Mouse (Mus musculus) heart, embryonic 14.5 days (tissue): ENCODE measurements around the gene Gm10563. TPM values are rescaled to one million over a fixed set of nuclear protein-coding genes. Genes with fewer than 3 reads are reported as not detected.

ENCODE experiments used
- ATAC-seq: fragments of 200-750 bp; cut with Nextera tagmentation; 2 replicates; pipeline ENCODE4 v1.8.0; 2017; ENCODE audit warnings: low read depth, moderate TSS enrichment; ENCODE audit not compliant: insufficient number of reproducible peaks, insufficient read depth, low FRiP score
- H3K27ac ChIP-seq, 2 experiments: fragments of 200-500 bp in 1 of 2; fragments of 300-500 bp in 1 of 2; sonication (generic) in 1 of 2; replicated peaks in 1 of 2; 2 replicates each; pipeline ENCODE4 v1.5.1; 2012 to 2014; ENCODE audit warnings: low read depth in 2 of 2, low read length in 2 of 2, control low read depth in 1 of 2, mild to moderate bottlenecking in 1 of 2, mixed read lengths in 1 of 2; ENCODE audit not compliant: control insufficient read depth in 1 of 2, insufficient read depth in 1 of 2
- H3K27me3 ChIP-seq: fragments of 300-500 bp; sonication (generic); 2 replicates; pipeline ENCODE4 v1.6.1; 2014; ENCODE audit warnings: mild to moderate bottlenecking, low read length, control low read depth; ENCODE audit not compliant: control insufficient read depth, insufficient read depth
- H3K36me3 ChIP-seq: fragments of 300-500 bp; sonication (generic); 2 replicates; pipeline ENCODE4 v1.6.1; 2014; ENCODE audit warnings: mild to moderate bottlenecking, control low read depth, low read length, mixed read lengths; ENCODE audit not compliant: control insufficient read depth, insufficient read depth
- H3K4me1 ChIP-seq, 2 experiments: fragments of 200-500 bp in 1 of 2; fragments of 300-500 bp in 1 of 2; sonication (generic) in 1 of 2; 2 replicates each; pipeline ENCODE4 v1.6.1; 2012 to 2014; ENCODE audit warnings: low read length in 2 of 2, control low read depth in 1 of 2, mixed read lengths in 1 of 2; ENCODE audit not compliant: control insufficient read depth in 2 of 2, insufficient read depth in 2 of 2
- H3K4me2 ChIP-seq: fragments of 300-500 bp; sonication (generic); 2 replicates; pipeline ENCODE4 v1.6.1; 2014; ENCODE audit warnings: mild to moderate bottlenecking, low read length
- H3K4me3 ChIP-seq, 2 experiments: fragments of 200-500 bp in 1 of 2; fragments of 300-500 bp in 1 of 2; sonication (generic) in 1 of 2; 2 replicates each; pipeline ENCODE4 v1.5.1; 2012 to 2014; ENCODE audit warnings: low read length in 2 of 2, mild to moderate bottlenecking in 2 of 2, control low read depth in 1 of 2, low read depth in 1 of 2, moderate library complexity in 1 of 2; ENCODE audit not compliant: control insufficient read depth in 1 of 2, insufficient read depth in 1 of 2
- H3K9ac ChIP-seq: fragments of 300-500 bp; sonication (generic); 2 replicates; pipeline ENCODE4 v1.6.1; 2014; ENCODE audit warnings: mild to moderate bottlenecking, low read length
- H3K9me3 ChIP-seq: fragments of 300-500 bp; sonication (generic); 2 replicates; pipeline ENCODE4 v1.6.1; 2016; ENCODE audit warnings: low read length, control low read depth; ENCODE audit not compliant: control insufficient read depth
- WGBS: fragments of 180-500 bp; shearing (Covaris S2); extraction: QIAGEN DNeasy Blood & Tissue Kit; methylation state at CpG from one replicate; pipeline ENCODE4 v1.1.7; 2014; 5-methylcytosine and 5-hydroxymethylcytosine counted together
- polyA plus RNA-seq: library from polyadenylated mRNA; unstranded; fragments of >200 nt; fragmentation: Nextera tagmentation; extraction: Ambion mirVana; gene quantifications from 2 replicates; pipeline ENCODE4 v1.2.1, GENCODE M21; 2014

Gene Gm10563
- polyA plus RNA-seq, 1 experiment from 2014 or later: not detected

DNA sequence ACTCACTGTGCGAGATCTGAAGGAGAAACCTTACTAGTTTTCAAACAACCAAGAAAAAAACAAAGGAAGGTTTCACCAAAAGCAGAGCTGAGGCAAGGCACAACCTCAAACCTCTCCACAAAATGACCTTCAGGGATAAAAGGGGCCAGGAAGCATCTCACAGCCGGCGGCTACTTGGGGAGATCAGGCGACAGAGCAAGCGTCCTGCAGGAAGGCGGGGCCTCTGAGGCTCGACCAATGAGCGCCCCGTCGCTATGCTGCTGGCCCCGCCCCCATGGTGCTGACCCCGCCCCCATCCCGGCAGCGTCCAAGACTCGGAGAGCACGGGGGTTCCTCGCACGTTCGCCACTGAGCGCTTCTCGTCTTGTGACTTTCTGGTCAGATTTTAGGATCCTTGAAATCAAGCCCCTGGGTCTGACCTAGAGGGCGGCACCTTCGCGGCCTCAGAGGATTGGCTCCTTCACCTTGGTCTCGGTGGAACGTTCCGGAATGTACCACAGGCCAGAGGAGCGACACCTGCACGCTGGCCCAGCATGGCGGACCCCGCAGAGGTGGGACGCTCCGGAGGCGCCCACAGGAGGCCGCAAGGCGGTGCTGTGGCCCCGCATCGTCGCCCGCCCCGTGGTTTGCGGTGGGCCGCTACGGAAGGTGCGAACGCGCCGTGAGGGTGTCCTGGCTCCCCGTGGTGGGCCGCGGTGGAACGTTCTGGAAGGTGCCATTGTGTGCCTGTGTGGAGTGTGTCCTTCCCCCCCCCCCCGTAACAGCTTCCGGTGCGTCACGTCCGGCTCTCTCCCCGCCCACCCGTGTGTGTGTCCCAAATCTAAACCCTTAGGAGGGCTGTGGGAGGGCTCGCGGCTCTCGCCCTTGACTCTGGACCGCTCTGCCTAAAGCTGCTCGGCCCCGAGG is 43.9 kb downstream of the Gm10563 start, which contains the start of gene Slc35e2:
TSS of gene Slc35e2 (plus strand) at position 326 of the 906 bp plus-strand sequence.
- H3K27me3 ChIP-seq: no peaks in the 10 kb centered on the region
- H3K27ac ChIP-seq: peak within 1 kb of the TSS; percentile 98 to 99
- H3K9ac ChIP-seq: peak within 1 kb of the TSS; percentile 94
- WGBS: under 1% methylated on average over 65 of the region's 65 CpGs
- peaks cover 0 to 11% of the 10 kb centered on the region in 2 experiments; a peak in 2 of 4 replicates for H3K4me1 ChIP-seq
- H3K4me2 ChIP-seq: peak within 1 kb of the TSS; percentile 93
- peak within 1 kb of the TSS; percentile 97 for H3K4me3 ChIP-seq
- peak; percentile 94 for ATAC-seq
- no peaks in the 10 kb centered on the region for H3K9me3 ChIP-seq
- peaks cover 27% of the 10 kb centered on the region for H3K36me3 ChIP-seq

DNA sequence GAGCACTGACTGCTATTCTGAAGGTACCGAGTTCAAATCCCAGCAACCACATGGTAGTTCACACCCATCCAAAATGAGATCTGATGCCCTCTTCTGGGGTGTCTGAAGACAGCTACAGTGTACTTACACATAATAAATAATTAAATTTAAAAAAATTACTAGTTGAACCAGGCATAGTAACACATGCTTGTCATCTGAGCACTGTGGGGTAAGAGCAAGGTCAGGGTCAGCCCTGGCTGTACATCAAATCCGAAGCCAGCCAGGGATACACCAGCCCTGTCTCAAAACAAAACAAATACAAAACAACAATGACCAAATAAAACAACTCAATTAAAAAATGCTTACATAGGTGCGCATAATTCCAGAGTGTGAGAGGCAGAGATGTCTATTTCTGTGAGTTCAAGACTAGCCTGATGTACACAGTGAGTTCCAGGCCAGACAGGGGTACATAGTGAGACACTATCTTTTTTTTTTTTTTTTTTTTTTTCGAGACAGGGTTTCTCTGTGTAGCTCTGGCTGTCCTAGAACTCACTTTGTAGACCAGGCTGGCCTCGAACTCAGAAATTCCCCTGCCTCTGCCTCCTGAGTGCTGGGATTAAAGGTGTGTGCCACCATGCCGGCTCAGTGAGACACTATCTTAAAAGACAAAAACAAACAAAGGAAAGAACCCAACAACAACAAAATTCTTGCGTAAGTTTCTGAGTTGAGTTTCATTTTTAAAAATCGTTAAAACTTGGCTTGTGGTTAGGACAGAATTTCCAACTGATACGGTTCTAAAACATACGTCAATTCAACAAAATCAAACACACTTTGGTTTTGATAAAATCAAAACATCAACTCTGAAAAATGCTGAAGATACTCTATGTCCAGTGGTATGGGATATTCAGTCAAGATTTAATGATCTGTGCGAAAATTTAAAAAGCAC is 45.0 kb downstream of the Gm10563 start:
- WGBS: 88% methylated on average over 10 of the region's 11 CpGs

DNA sequence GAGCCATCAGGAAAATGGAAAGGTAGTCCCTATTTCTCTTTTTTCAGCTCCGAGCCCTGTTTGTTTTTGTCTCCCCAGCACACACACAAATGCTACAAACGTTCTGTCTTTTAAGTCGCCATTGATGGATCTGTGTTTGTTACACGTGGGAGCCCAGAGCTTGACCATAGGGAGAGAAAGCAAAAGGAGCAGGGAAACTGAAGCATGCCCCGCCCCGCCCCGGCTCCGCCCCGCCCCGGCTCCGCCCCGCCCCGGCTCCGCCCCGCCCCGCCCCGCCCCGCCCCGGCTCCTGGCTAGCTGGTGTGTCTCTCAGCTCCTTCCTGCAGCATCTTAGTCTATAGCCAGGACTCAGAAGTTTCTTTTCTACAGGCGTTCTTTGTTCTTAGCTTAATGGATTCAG is 46.7 kb downstream of the Gm10563 start:
- Histone ChIP-seq H3K27me3 (no peaks in the 10 kb centered on the region), H3K4me2 (no peak overlapping the region), H3K4me1 (peaks cover 2 to 13% of the 10 kb centered on the region in 2 experiments; a peak in 3 of 4 replicates), H3K4me3 (no peak overlapping the region), H3K27ac (no peak overlapping the region), H3K9me3 (no peaks in the 10 kb centered on the region), H3K9ac (no peak overlapping the region), H3K36me3 (peaks cover 8% of the 10 kb centered on the region)
- WGBS: 21% methylated on average over 20 of the region's 20 CpGs
- ATAC-seq: no peak

More for the DNA sequence above, 45.0 kb downstream of the Gm10563 start:
- Histone ChIP-seq H3K36me3 (peaks cover 16% of the 10 kb centered on the region), H3K27ac (peak overlapping the region; percentile 96 to 98), H3K9me3 (no peaks in the 10 kb centered on the region), H3K9ac (peak overlapping the region; percentile 94), H3K4me3 (peak overlapping the region; percentile 41 to 97; a peak in 3 of 4 replicates), H3K27me3 (no peaks in the 10 kb centered on the region), H3K4me1 (peaks cover 2 to 13% of the 10 kb centered on the region in 2 experiments; a peak in 3 of 4 replicates), H3K4me2 (peak overlapping the region; percentile 93)
- no peak for ATAC-seq

DNA sequence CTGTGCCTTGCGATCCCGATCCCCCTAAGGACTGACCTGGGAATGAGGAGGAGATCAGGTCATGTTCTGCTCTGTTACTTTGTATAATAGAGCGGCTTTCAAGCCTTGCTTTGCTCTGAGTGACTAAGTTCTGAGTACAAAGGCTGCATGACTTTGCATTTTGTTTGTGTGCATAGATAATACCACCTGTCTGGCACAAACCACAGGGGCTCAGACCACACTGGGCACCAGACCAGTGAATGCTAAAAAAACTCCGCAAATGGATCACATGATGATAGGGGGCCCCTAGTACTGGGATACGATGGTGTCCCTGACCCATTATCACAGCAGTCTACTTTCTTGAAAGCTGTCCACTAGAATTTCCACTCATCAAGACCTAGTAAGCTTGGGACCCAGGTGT is 48.6 kb downstream of the Gm10563 start:
- Histone ChIP-seq H3K9ac (no peak overlapping the region), H3K9me3 (no peaks in the 10 kb centered on the region), H3K36me3 (no peaks in the 10 kb centered on the region), H3K27ac (no peak overlapping the region), H3K4me1 (peaks cover 2 to 3% of the 10 kb centered on the region in 2 experiments; a peak in 1 of 4 replicates), H3K4me3 (no peak overlapping the region), H3K4me2 (no peak overlapping the region), H3K27me3 (no peaks in the 10 kb centered on the region)
- WGBS: 69% methylated on average over 5 of the region's 5 CpGs
- no peak for ATAC-seq

DNA sequence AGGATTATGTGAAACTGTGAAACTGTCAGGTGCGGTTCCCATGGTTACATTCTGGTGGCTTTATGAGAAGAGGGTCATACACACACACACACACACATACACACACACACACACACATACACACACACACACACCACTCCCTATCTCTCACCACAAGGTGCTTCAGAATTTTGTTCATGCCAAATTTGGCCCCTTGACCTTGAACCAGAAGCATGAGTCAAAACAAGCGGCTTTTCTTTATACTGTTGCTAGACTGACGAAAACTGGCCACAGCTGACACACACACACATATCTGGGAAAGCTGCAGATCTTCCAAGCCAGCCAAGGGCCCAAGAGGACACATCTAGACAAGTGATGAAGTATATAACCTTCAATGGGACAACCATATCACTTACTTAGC is 49.4 kb downstream of the Gm10563 start:
- Histone ChIP-seq H3K36me3 (no peaks in the 10 kb centered on the region), H3K4me2 (no peak overlapping the region), H3K27ac (no peak overlapping the region), H3K4me1 (peaks cover 2 to 3% of the 10 kb centered on the region in 2 experiments; a peak in 1 of 4 replicates), H3K9ac (no peak overlapping the region), H3K9me3 (no peaks in the 10 kb centered on the region), H3K4me3 (no peak overlapping the region), H3K27me3 (no peaks in the 10 kb centered on the region)
- ATAC-seq: no peak
- WGBS: 64% methylated on average over 3 of the region's 3 CpGs

DNA sequence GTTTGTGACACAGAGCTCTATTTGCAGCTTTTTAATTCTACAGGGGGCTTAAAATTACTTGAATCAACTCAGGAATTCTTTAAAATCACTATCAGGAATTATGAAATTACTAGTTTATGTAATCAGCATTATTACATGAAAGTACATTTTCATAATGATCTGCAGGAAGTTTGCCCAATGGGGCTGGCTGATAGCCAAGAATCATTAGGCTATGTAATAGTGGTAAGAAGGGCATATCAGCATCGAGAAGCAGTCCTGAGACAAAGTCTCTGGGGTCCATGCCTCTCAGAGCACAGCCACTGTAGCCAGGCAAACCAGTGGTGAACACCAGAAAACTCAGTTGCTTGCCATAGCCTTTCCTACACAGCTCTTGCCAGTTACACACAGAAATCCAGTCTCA is 51.4 kb downstream of the Gm10563 start:
- H3K9me3 ChIP-seq: no peaks in the 10 kb centered on the region
- 46% methylated on average over 1 of the region's 1 CpGs for WGBS
- no peak overlapping the region for H3K9ac ChIP-seq
- H3K36me3 ChIP-seq: peaks cover 20% of the 10 kb centered on the region
- H3K27ac ChIP-seq: no peak overlapping the region
- no peak overlapping the region for H3K4me3 ChIP-seq
- ATAC-seq: no peak
- H3K4me1 ChIP-seq: peaks cover 2 to 3% of the 10 kb centered on the region in 2 experiments; a peak in 1 of 4 replicates
- H3K4me2 ChIP-seq: no peak overlapping the region
- H3K27me3 ChIP-seq: no peaks in the 10 kb centered on the region

DNA sequence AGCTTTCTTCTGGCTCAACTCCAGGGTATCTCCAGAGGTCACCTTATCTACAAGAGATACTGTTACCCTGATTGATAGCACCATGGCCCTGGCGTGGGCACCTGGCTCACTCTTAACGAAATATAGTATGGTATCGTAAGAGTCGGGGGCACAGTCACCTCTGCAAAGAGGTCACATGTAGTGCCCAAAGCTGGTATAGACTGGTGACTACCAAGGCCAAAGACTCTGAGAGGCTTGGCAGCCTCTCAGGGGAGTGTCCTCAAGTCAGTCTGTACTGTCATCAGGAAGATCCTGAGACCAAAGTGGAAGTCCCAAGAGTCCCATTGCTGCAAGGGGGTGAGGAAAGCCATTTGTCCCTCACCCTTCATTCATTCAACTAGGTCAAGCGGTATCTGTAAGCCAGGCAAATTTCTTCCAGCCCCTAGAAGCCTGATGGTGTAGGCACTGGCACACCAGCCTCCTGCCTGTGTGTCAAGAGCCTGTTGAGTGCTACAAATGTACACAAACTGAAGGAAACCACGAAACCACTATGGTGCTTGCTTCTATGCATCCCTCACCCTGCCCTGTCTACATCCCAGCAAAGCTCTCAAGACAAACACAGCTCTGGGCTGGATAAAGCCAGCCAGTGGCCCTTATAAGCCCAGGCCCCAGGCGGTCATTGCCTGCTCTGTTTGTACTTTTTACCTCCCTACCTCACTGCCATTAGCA is 54.0 kb downstream of the Gm10563 start:
- H3K9ac ChIP-seq: no peak overlapping the region
- no peak overlapping the region for H3K27ac ChIP-seq
- no peak for ATAC-seq
- H3K27me3 ChIP-seq: no peaks in the 10 kb centered on the region
- peaks cover 45% of the 10 kb centered on the region for H3K36me3 ChIP-seq
- H3K4me3 ChIP-seq: no peak overlapping the region
- H3K9me3 ChIP-seq: no peaks in the 10 kb centered on the region
- no peak overlapping the region for H3K4me2 ChIP-seq
- WGBS: 65% methylated on average over 7 of the region's 7 CpGs
- peaks cover 2 to 3% of the 10 kb centered on the region in 2 experiments; a peak in 1 of 4 replicates for H3K4me1 ChIP-seq
